Mouse (Mus musculus) brain, embryonic 14.5 days (tissue): ENCODE data around the gene Prkag3.

ENCODE experiments used
- CTCF ChIP-seq: fragments of 200-500 bp; IDR thresholded peaks from 2 replicates; pipeline ENCODE4 v1.5.1; 2012; ENCODE audit warnings: inconsistent platforms, mild to moderate bottlenecking, moderate library complexity, borderline replicate concordance; ENCODE audit not compliant: insufficient read depth, insufficient read length; ENCODE audit errors: extremely low read depth
- POLR2A ChIP-seq: fragments of 200-500 bp; IDR thresholded peaks from 2 replicates; pipeline ENCODE4 v1.6.1; 2012; ENCODE audit warnings: mild to moderate bottlenecking, inconsistent platforms, borderline replicate concordance; ENCODE audit not compliant: poor library complexity, insufficient read depth, insufficient read length, severe bottlenecking; ENCODE audit errors: extremely low read depth

DNA sequence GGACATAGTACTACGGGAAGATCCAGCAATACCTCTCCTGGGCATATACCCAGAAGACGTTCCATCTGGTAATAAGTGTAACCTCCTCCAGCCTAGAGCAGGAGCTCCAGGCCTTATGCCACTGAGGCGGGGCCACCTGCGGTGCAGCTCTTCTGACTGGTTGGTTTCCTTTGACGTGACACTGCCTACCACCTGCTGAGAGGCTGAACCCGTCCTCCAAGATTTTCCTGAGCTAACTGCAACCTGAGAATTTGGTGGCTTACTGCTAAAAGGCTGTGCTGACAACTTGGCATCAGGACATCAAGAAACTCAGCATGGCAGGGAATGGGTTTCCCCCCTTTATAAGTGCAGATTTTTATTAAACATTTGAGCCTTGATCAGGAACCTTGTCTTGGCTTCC is 39.5 kb downstream of the Prkag3 start:
- TF ChIP-seq CTCF (no peak), POLR2A (no peak)
